Mouse (Mus musculus) stomach, embryonic 14.5 days (tissue): ENCODE measurements around the gene Tgfbr2. TPM values are rescaled to one million over a fixed set of nuclear protein-coding genes. Genes with fewer than 3 reads are reported as not detected.

Source experiments
- ATAC-seq: fragments of 200-750 bp; cut with Nextera tagmentation; 2 replicates; pipeline ENCODE4 v1.8.0; 2017; ENCODE audit warnings: low read depth, moderate TSS enrichment; ENCODE audit not compliant: insufficient number of reproducible peaks, insufficient read depth, low FRiP score
- H3K27ac ChIP-seq: fragments of 300-500 bp; sonication (generic); 2 replicates; pipeline ENCODE4 v1.5.1; 2014; ENCODE audit warnings: mild to moderate bottlenecking, low read length, moderate library complexity, mixed read lengths
- H3K27me3 ChIP-seq: fragments of 300-500 bp; sonication (generic); 2 replicates; pipeline ENCODE4 v1.6.1; 2014; ENCODE audit warnings: low read length, control low read depth, mixed read lengths; ENCODE audit not compliant: control insufficient read depth, insufficient read depth
- H3K36me3 ChIP-seq: fragments of 300-500 bp; sonication (generic); 2 replicates; pipeline ENCODE4 v1.6.1; 2014; ENCODE audit warnings: mild to moderate bottlenecking, control low read depth, low read length, moderate library complexity, mixed read lengths; ENCODE audit not compliant: control insufficient read depth, insufficient read depth
- H3K4me1 ChIP-seq: fragments of 300-500 bp; sonication (generic); 2 replicates; pipeline ENCODE4 v1.6.1; 2014; ENCODE audit warnings: low read length, control low read depth, mixed read lengths; ENCODE audit not compliant: control insufficient read depth, insufficient read depth
- H3K4me2 ChIP-seq: fragments of 300-500 bp; sonication (generic); replicated peaks from 2 replicates; pipeline ENCODE4 v1.6.1; 2014; ENCODE audit warnings: low read depth, low read length, control low read depth
- H3K4me3 ChIP-seq: fragments of 300-500 bp; sonication (generic); 2 replicates; pipeline ENCODE4 v1.5.1; 2014; ENCODE audit warnings: low read depth, low read length, control low read depth
- H3K9ac ChIP-seq: fragments of 300-500 bp; sonication (generic); replicated peaks from 2 replicates; pipeline ENCODE4 v1.6.1; 2014; ENCODE audit warnings: low read depth, mild to moderate bottlenecking, control low read depth, low read length, moderate library complexity, mixed read lengths
- H3K9me3 ChIP-seq: fragments of 300-500 bp; sonication (generic); 2 replicates; pipeline ENCODE4 v1.6.1; 2016; ENCODE audit warnings: low read depth, low read length, control low read depth; ENCODE audit not compliant: control insufficient read depth
- WGBS: fragments of 180-500 bp; shearing (Covaris S2); extraction: QIAGEN DNeasy Blood & Tissue Kit; methylation state at CpG from one replicate; pipeline ENCODE4 v1.1.7; 2014; 5-methylcytosine and 5-hydroxymethylcytosine counted together
- polyA plus RNA-seq: library from polyadenylated mRNA; unstranded; fragments of >200 nt; fragmentation: Nextera tagmentation; extraction: Ambion mirVana; gene quantifications from 2 replicates; pipeline ENCODE4 v1.2.1, GENCODE M21; 2014

Gene Tgfbr2
- polyA plus RNA-seq, 1 experiment from 2014 or later, result 36.9 TPM

DNA sequence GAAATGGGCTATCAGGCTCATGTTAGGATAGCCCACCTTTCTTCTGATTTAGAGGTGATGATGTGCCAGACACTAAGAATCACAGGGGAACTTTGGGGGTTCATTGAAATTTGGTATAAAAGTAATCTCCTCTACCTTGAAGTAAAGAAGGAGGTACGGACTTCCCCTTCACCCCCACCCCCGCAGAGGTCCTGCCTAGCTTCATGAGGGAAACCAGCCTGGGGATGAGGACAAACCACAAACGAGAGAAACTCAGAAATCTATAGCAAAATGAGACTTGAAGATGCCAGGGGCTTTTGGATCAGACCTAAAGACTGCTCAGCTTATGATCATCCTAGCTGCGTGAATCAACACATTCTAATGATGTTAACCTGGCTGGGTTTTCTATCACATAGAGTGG lies 14.7 kb upstream of the Tgfbr2 start:
- Histone ChIP-seq H3K4me2 (no peak overlapping the region), H3K4me1 (no peaks in the 10 kb centered on the region), H3K27ac (no peak overlapping the region), H3K9me3 (no peaks in the 10 kb centered on the region), H3K36me3 (no peaks in the 10 kb centered on the region), H3K27me3 (no peaks in the 10 kb centered on the region), H3K4me3 (no peak overlapping the region), H3K9ac (no peak overlapping the region)
- WGBS, result 90% methylated on average over 4 of the region's 4 CpGs
- no peak for ATAC-seq

DNA sequence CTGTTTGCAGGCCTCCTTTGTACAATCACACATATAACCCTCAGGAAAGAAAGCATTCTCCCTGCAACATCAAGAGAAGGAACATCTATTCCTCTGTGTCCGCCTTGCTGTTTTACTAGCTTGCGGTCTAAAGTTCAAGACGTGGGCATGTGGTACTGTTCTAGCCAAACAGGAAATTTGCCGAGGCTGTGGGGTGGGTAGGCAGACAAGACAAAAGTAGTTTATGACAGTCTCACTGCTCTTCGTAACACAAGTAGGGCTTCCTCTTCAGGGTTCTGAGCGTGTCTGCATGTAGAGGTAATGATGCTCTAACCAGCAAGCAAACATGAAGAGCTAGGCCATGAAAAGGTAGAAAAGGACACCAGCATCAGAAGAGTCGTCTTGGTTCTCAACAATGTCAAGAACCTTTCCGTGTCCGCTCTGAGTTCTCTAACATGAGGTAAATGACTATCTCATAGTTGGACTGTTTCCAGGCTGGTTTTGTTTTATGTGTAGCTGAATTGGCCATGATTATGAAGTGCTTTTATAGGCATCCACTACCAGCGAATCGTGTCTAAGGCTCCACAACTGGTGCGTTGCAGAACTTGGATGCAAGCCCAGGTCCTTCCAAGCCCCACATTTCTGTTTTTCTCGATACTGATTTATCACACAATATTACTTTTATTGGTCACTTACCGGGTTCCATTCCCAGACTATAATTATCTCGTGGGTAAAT lies 13.9 kb upstream of the Tgfbr2 start:
- Histone ChIP-seq H3K4me1 (no peaks in the 10 kb centered on the region), H3K4me2 (no peak overlapping the region), H3K27me3 (no peaks in the 10 kb centered on the region), H3K9ac (no peak overlapping the region), H3K36me3 (no peaks in the 10 kb centered on the region), H3K9me3 (no peaks in the 10 kb centered on the region), H3K27ac (no peak overlapping the region), H3K4me3 (no peak overlapping the region)
- ATAC-seq, result no peak
- WGBS, result 80% methylated on average over 15 of the region's 15 CpGs

DNA sequence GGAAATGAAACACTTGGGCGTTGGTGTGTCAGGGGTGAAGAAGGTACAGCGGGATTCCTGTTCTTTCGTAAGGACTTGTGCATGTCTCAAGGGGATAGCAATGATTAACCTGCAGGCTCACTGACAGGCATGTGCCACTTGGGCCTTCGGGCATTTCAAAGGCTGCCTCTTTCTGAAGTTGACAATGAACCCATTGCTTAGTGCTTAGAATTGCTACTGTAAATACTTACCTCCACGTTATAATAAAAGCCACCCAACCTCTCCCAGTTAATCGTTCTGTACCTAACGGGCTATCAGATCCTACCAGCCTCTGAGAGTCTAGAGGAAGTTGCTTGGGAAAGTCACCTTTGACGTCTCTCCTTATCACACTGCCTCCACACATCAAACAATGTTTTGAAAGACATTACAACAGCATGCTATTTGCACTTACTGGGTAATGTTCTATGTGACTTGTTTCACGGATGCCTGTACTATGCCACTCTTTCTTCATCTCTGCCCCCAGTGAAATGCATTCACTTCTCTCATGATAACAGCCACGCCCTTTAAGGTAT lies 12.1 kb upstream of the Tgfbr2 start:
- Histone ChIP-seq H3K36me3 (no peaks in the 10 kb centered on the region), H3K9ac (no peak overlapping the region), H3K9me3 (no peaks in the 10 kb centered on the region), H3K27ac (no peak overlapping the region), H3K27me3 (no peaks in the 10 kb centered on the region), H3K4me3 (no peak overlapping the region), H3K4me1 (no peaks in the 10 kb centered on the region), H3K4me2 (no peak overlapping the region)
- WGBS, result 72% methylated on average over 10 of the region's 10 CpGs
- ATAC-seq, result peak; percentile 70

DNA sequence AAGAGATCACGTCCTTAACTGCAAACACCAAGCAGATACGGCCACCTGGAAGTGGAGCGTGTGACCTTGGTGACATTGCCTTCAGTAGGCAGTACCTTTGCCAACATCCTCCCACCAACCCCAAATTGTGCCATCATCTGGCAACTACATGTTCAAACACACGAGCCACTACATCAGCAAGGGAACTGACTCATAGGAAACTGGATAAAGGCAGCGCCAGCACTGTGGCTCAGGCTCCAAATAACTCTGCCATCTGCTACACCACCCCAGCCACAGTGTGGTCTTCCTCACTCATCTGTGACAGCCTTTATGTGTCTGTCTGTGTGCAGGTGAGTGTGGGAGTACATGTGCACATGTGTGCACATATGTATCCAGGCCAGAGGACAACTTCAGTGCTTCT lies 9.7 kb upstream of the Tgfbr2 start:
- no peak overlapping the region for H3K9ac ChIP-seq
- 95% methylated on average over 5 of the region's 5 CpGs for WGBS
- H3K4me2 ChIP-seq, result no peak overlapping the region
- ATAC-seq, result no peak
- H3K27ac ChIP-seq, result no peak overlapping the region
- H3K27me3 ChIP-seq, result no peaks in the 10 kb centered on the region
- no peaks in the 10 kb centered on the region for H3K9me3 ChIP-seq
- H3K4me3 ChIP-seq, result no peak overlapping the region
- no peaks in the 10 kb centered on the region for H3K36me3 ChIP-seq
- H3K4me1 ChIP-seq, result no peaks in the 10 kb centered on the region

DNA sequence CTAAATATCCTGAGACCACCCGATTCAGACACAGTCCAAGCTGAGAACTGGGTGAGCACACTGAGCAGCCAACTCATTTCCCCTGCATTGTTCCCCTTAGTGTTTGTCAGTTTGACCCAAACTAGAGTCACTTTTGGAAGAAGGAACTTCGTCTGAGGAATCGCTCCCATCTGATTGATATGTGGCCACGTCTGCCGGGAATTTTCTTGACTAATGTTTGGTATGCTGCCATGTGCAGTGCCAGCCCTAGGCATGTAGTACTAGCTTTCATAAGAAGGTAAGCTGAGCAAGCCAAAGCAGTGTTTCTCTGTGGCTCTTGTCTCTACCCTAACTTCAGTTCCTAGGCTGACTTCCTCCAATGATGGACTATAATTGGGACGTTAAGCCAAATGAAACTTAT lies 7.9 kb upstream of the Tgfbr2 start:
- Histone ChIP-seq H3K9ac (no peak overlapping the region), H3K36me3 (no peaks in the 10 kb centered on the region), H3K27ac (no peak overlapping the region), H3K27me3 (no peaks in the 10 kb centered on the region), H3K4me1 (no peaks in the 10 kb centered on the region), H3K9me3 (no peaks in the 10 kb centered on the region), H3K4me2 (no peak overlapping the region), H3K4me3 (no peak overlapping the region)
- WGBS, result 89% methylated on average over 6 of the region's 6 CpGs
- ATAC-seq, result no peak

DNA sequence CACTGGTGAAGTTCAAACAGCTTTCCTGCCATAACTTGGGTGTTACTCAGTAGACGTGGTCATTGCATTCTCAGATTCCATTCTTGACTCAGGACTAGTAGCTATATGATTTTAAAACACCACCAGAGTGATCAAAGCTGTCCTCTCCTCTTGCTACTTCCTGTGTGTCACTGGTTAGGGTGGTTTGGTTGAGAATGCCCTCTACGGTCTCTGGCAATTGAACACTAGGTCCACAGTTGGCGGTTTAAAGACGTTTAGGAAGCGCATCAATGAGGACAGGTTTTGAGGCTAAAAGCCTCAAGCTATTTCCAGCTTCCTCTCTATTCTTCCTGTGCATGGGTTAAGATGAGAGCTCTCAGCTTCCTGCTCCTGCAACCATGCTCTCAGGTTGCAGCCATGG lies 6.4 kb upstream of the Tgfbr2 start:
- no peaks in the 10 kb centered on the region for H3K27me3 ChIP-seq
- no peaks in the 10 kb centered on the region for H3K36me3 ChIP-seq
- no peaks in the 10 kb centered on the region for H3K9me3 ChIP-seq
- no peak overlapping the region for H3K4me2 ChIP-seq
- no peak for ATAC-seq
- no peak overlapping the region for H3K9ac ChIP-seq
- no peak overlapping the region for H3K27ac ChIP-seq
- 94% methylated on average over 5 of the region's 5 CpGs for WGBS
- H3K4me3 ChIP-seq, result no peak overlapping the region
- H3K4me1 ChIP-seq, result no peaks in the 10 kb centered on the region

DNA sequence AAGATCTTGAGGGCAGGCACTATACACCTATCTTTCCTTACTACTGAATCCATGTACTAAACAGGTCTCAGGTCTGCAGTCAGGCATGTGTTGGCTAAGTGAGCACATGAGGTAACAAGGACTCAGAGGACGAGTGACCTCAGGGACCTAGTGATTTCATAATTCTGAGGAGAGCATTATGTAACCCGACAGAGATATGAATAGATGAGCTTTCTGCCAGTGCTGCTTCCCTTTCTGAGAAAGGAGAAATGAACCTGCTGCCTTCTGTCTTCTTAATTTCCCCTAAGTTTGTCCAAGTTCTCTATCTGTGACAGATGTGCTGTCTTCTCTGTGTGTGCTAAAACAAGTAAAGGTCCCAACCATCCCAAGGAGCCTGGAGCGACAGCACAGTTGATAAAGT lies 3.0 kb upstream of the Tgfbr2 start:
- H3K36me3 ChIP-seq, result no peaks in the 10 kb centered on the region
- WGBS, result 68% methylated on average over 3 of the region's 3 CpGs
- ATAC-seq, result no peak
- no peak overlapping the region for H3K4me2 ChIP-seq
- H3K9me3 ChIP-seq, result no peaks in the 10 kb centered on the region
- no peak overlapping the region for H3K9ac ChIP-seq
- H3K27ac ChIP-seq, result no peak overlapping the region
- no peaks in the 10 kb centered on the region for H3K27me3 ChIP-seq
- no peak overlapping the region for H3K4me3 ChIP-seq
- H3K4me1 ChIP-seq, result 0 out of 2 replicates have a peak, but pooled peaks cover 3% of the 10 kb centered on the region

DNA sequence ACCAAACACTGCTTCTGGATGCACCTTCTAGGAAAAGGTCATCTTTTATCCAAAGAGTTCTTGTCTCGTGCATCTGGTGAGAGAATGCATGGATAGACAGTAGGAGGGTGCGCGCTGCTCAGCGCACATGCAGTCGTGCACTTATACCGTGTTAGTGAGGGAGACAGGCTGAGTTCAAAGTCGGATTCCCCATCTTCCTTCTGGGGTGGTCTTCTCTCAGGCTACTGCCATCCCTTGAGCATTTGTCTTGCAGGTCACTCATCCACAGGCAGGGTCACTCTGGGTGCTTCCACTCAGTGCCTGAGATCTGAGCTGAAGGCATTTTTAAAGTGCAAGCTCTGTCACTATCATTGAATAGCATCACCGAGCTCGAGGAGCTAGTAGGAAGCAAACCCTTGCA lies 1.9 kb upstream of the Tgfbr2 start:
- Histone ChIP-seq H3K27me3 (no peaks in the 10 kb centered on the region), H3K4me2 (no peak overlapping the region), H3K9ac (no peak overlapping the region), H3K9me3 (no peaks in the 10 kb centered on the region), H3K4me3 (no peak overlapping the region), H3K27ac (no peak overlapping the region), H3K36me3 (no peaks in the 10 kb centered on the region; the same call in 1 of the 2 replicates), H3K4me1 (peaks cover 10% of the 10 kb centered on the region; the same call in 1 of the 2 replicates)
- 89% methylated on average over 9 of the region's 9 CpGs for WGBS
- ATAC-seq, result no peak
